Mouse (Mus musculus): ENCODE data around the gene Mark3. TPM values are rescaled to one million over a fixed set of nuclear protein-coding genes. Genes with fewer than 3 reads are reported as not detected.
"Not testable (repeated sequence)": the region's sequence is repeated elsewhere in the genome, so short reads cannot be mapped to it uniquely, and the experiment has no call there.

The Mark3 gene
- polyA plus RNA-seq, 1 experiment from 2014 or later = 47.0 TPM

GRCm38 (mm10) chr12:111538292-111539040, 35.9 kb upstream of the Mark3 start:
- Histone ChIP-seq H3K4me3 (replicated peaks) (peak overlapping the region; percentile 94), H3K4me2 (peak overlapping the region; percentile 66), H3K27me3 (replicated peaks) (no peaks in the 10 kb centered on the region), H3K9ac (replicated peaks) (peak overlapping the region; percentile 97), H3K4me1 (peaks cover 36% of the 10 kb centered on the region), H3K9me3 (replicated peaks) (no peaks in the 10 kb centered on the region), H3K36me3 (peaks cover 36% of the 10 kb centered on the region), H3K27ac (replicated peaks) (peak overlapping the region; percentile 98)
- peak; percentile 80 for ATAC-seq (ENCODE audit: low FRiP score)
- under 1% methylated on average over 89 of the region's 111 CpGs for WGBS

DNA sequence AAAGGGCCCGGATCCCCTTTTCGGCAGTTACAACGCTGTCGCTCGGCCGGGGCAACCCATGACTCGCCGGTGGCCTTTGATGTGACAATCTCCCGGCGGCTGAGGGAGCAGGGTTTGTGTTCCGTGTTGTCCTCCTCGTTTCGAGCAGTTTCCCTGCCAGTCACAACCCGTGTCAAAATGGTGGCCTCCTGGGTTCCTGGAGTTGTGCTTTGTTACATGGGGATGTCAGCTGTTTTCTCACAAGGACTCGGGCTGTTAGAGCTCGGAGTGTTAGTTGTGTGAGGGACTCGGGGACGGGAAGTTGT, 35.3 kb upstream of the Mark3 start:
- Histone ChIP-seq H3K4me1 (peaks cover 36% of the 10 kb centered on the region), H3K4me2 (peak overlapping the region; percentile 66), H3K9me3 (replicated peaks) (no peaks in the 10 kb centered on the region), H3K27ac (replicated peaks) (peak overlapping the region; percentile 98), H3K4me3 (replicated peaks) (peak overlapping the region; percentile 94), H3K27me3 (replicated peaks) (no peaks in the 10 kb centered on the region), H3K9ac (replicated peaks) (peak overlapping the region; percentile 97), H3K36me3 (peaks cover 41% of the 10 kb centered on the region)
- WGBS = under 1% methylated on average over 18 of the region's 18 CpGs
- no peak for ATAC-seq (ENCODE audit: low FRiP score)

DNA sequence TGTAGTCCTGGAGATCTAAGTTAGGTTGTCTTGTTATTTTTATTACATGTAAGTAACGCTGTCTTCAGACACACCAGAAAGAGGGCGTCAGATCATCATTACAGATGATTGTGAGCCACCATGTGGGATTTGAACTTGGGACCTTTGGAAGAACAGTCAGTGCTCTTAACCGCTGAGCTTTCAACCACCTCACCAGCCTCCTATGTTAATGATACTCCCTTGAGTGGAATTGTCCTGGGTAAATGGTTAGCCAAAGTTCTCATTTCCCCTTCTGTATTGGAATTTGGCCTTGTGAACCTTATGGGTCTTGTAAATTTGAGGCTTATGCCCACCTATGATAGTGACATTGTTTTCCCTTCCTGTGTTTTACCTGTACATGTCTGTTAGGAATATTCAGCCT, 27.3 kb upstream of the Mark3 start:
- ATAC-seq (ENCODE audit: low FRiP score) = no peak
- 95% methylated on average over 3 of the region's 3 CpGs for WGBS
- H3K27ac ChIP-seq (replicated peaks) = no peak overlapping the region
- no peaks in the 10 kb centered on the region for H3K9me3 ChIP-seq (replicated peaks)
- H3K27me3 ChIP-seq (replicated peaks) = no peaks in the 10 kb centered on the region
- no peaks in the 10 kb centered on the region for H3K4me1 ChIP-seq
- H3K4me3 ChIP-seq (replicated peaks) = no peak overlapping the region
- peaks cover 61% of the 10 kb centered on the region for H3K36me3 ChIP-seq
- H3K4me2 ChIP-seq = no peak overlapping the region
- no peak overlapping the region for H3K9ac ChIP-seq (replicated peaks)

- Histone ChIP-seq H3K36me3 (peaks cover 44% of the 10 kb centered on the region), H3K4me1 (no peaks in the 10 kb centered on the region), H3K4me2 (no peak overlapping the region), H3K9ac (replicated peaks) (no peak overlapping the region), H3K4me3 (replicated peaks) (no peak overlapping the region), H3K27ac (replicated peaks) (no peak overlapping the region), H3K9me3 (replicated peaks) (no peaks in the 10 kb centered on the region), H3K27me3 (replicated peaks) (no peaks in the 10 kb centered on the region)
- ATAC-seq (ENCODE audit: low FRiP score) = no peak
- 66% methylated on average over 2 of the region's 2 CpGs for WGBS
These were observed 25.6 kb upstream of the Mark3 start for GRCm38 (mm10) chr12:111548555-111549289.

GRCm38 (mm10) chr12:111550679-111551078, 23.6 kb upstream of the Mark3 start:
- Histone ChIP-seq H3K4me3 (replicated peaks) (no peak overlapping the region), H3K27ac (replicated peaks) (no peak overlapping the region), H3K4me2 (no peak overlapping the region), H3K27me3 (replicated peaks) (no peaks in the 10 kb centered on the region), H3K4me1 (no peaks in the 10 kb centered on the region), H3K9me3 (replicated peaks) (no peaks in the 10 kb centered on the region), H3K36me3 (peaks cover 31% of the 10 kb centered on the region), H3K9ac (replicated peaks) (no peak overlapping the region)
- 34% methylated on average over 1 of the region's 1 CpGs for WGBS
- no peak for ATAC-seq (ENCODE audit: low FRiP score)

- WGBS = 79% methylated on average over 8 of the region's 8 CpGs
- no peak overlapping the region for H3K4me2 ChIP-seq
- no peak for ATAC-seq (ENCODE audit: low FRiP score)
- no peaks in the 10 kb centered on the region for H3K27me3 ChIP-seq (replicated peaks)
- H3K36me3 ChIP-seq = peaks cover 18% of the 10 kb centered on the region
- no peaks in the 10 kb centered on the region for H3K4me1 ChIP-seq
- no peak overlapping the region for H3K9ac ChIP-seq (replicated peaks)
- H3K27ac ChIP-seq (replicated peaks) = no peak overlapping the region
- no peak overlapping the region for H3K4me3 ChIP-seq (replicated peaks)
- H3K9me3 ChIP-seq (replicated peaks) = no peaks in the 10 kb centered on the region
These were observed 22.0 kb upstream of the Mark3 start for GRCm38 (mm10) chr12:111552342-111552741.

- no peak overlapping the region for H3K4me2 ChIP-seq
- ATAC-seq (ENCODE audit: low FRiP score) = no peak
- no peaks in the 10 kb centered on the region for H3K36me3 ChIP-seq
- H3K9ac ChIP-seq (replicated peaks) = no peak overlapping the region
- WGBS = 70% methylated on average over 4 of the region's 4 CpGs
- H3K4me1 ChIP-seq = peaks cover 4% of the 10 kb centered on the region
- H3K27me3 ChIP-seq (replicated peaks) = no peaks in the 10 kb centered on the region
- no peak overlapping the region for H3K4me3 ChIP-seq (replicated peaks)
- no peaks in the 10 kb centered on the region for H3K9me3 ChIP-seq (replicated peaks)
- H3K27ac ChIP-seq (replicated peaks) = no peak overlapping the region
These were observed 19.0 kb upstream of the Mark3 start for GRCm38 (mm10) chr12:111555357-111555756.

GRCm38 (mm10) chr12:111555893-111556292, 18.4 kb upstream of the Mark3 start:
- not testable (repeated sequence) for H3K27ac ChIP-seq (replicated peaks); H3K27me3 ChIP-seq (replicated peaks); H3K4me1 ChIP-seq; H3K4me3 ChIP-seq (replicated peaks); ATAC-seq (ENCODE audit: low FRiP score); H3K36me3 ChIP-seq; H3K4me2 ChIP-seq; H3K9ac ChIP-seq (replicated peaks); H3K9me3 ChIP-seq (replicated peaks)
- WGBS = 91% methylated on average over 5 of the region's 5 CpGs

DNA sequence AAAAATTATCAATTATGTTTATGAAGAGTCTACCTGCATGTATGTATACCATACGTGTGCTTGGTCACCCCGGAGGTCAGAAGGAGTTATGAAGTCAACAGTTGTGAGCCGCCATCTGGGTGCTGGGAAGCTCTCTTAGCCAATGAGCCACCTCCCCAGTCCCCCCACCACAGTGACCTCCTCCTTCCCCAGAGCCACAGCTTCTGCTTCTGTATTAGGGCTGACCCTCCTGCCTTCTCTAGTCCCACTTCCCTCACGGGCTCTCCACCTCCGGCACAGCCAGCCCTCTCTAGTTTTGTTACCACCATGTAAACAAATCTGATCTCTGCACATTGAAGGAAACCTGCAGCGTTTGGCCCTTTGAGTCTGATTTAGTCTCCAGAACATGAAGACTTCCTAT, 16.8 kb upstream of the Mark3 start:
- Histone ChIP-seq H3K4me3 (replicated peaks) (no peak overlapping the region), H3K27me3 (replicated peaks) (no peaks in the 10 kb centered on the region), H3K9me3 (replicated peaks) (no peaks in the 10 kb centered on the region), H3K4me1 (peaks cover 5% of the 10 kb centered on the region), H3K4me2 (no peak overlapping the region), H3K27ac (replicated peaks) (no peak overlapping the region), H3K36me3 (no peaks in the 10 kb centered on the region), H3K9ac (replicated peaks) (no peak overlapping the region)
- WGBS = 78% methylated on average over 6 of the region's 6 CpGs
- no peak for ATAC-seq (ENCODE audit: low FRiP score)

GRCm38 (mm10) chr12:111558655-111559054, 15.7 kb upstream of the Mark3 start:
- Histone ChIP-seq H3K4me1 (peaks cover 12% of the 10 kb centered on the region), H3K4me2 (no peak overlapping the region), H3K9me3 (replicated peaks) (no peaks in the 10 kb centered on the region), H3K4me3 (replicated peaks) (no peak overlapping the region), H3K9ac (replicated peaks) (no peak overlapping the region), H3K36me3 (no peaks in the 10 kb centered on the region), H3K27me3 (replicated peaks) (no peaks in the 10 kb centered on the region), H3K27ac (replicated peaks) (no peak overlapping the region)
- no peak for ATAC-seq (ENCODE audit: low FRiP score)
- 63% methylated on average over 2 of the region's 2 CpGs for WGBS

DNA sequence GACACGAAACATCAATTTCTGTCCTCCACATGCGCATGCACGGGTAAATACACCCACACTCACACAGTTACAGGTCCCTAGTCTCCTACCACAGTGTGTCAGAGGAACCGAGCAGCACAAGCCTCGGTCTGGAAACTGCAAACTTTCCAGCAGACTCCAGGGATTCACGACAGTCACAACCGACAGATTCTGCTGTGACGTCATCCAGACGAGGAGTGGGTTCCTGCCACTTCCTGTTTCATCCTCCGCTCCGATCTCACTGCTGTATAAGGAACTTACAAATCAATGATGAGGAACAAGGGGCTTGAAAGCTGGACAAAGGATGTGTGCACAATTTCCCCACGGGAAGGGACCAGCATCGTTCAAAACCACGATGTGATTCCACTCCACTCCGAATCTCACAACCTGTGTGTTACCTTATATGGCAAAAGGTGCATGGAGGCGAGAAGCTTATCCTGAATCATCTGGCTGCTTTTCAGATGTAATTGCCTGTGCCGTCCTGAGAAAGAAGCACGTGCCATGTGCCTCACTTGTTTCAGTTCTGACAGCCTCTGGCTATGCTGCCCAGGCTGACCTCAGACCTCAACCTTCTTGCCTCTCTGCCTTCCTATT, 14.6 kb upstream of the Mark3 start:
- H3K4me3 ChIP-seq (replicated peaks) = peak overlapping the region; percentile 28
- peak overlapping the region; percentile 47 for H3K4me2 ChIP-seq
- H3K27ac ChIP-seq (replicated peaks) = peak overlapping the region; percentile 63
- peak overlapping the region; percentile 26; the same call in 1 of the 2 replicates for H3K9ac ChIP-seq (replicated peaks)
- peak; percentile 61; the same call in 1 of the 2 replicates for ATAC-seq (ENCODE audit: low FRiP score)
- 50% methylated on average over 18 of the region's 18 CpGs for WGBS
- no peaks in the 10 kb centered on the region for H3K36me3 ChIP-seq
- H3K4me1 ChIP-seq = peaks cover 12% of the 10 kb centered on the region
- no peaks in the 10 kb centered on the region for H3K9me3 ChIP-seq (replicated peaks)
- no peaks in the 10 kb centered on the region for H3K27me3 ChIP-seq (replicated peaks)

DNA sequence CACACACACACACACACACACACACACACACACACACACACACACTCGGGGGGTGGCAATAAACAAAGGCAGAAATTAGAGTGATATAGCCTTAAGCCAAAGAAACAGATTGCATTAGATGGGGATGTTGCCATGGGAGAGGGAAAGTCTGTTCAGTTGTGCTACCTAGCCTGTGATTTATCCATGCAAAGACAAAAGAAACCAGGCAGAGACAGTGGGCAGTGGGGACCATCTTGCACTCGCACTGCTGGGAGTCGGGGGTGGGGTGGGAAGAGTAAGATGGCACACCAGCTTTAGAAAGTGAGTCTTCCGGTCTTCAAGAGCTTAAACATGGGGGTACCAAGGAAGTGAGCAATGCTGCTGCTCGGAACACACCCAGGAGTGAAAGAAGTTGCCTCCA, 14.0 kb upstream of the Mark3 start:
- WGBS = 44% methylated on average over 5 of the region's 5 CpGs
- Histone ChIP-seq H3K4me2 (peak overlapping the region; percentile 47), H3K4me3 (replicated peaks) (no peak overlapping the region; the same call in 1 of the 2 replicates), H3K4me1 (peaks cover 12% of the 10 kb centered on the region), H3K27me3 (replicated peaks) (no peaks in the 10 kb centered on the region), H3K9me3 (replicated peaks) (no peaks in the 10 kb centered on the region), H3K27ac (replicated peaks) (peak overlapping the region; percentile 63), H3K36me3 (no peaks in the 10 kb centered on the region), H3K9ac (replicated peaks) (peak overlapping the region; percentile 26; the same call in 1 of the 2 replicates)
- ATAC-seq (ENCODE audit: low FRiP score) = peak; percentile 35; the same call in 1 of the 2 replicates
